Mouse (Mus musculus) ovary, adult 2 months (tissue): ENCODE data around the gene Olfr630. TPM values are rescaled to one million over a fixed set of nuclear protein-coding genes. Genes with fewer than 3 reads are reported as not detected.

Source experiments
- polyA plus RNA-seq: library from polyadenylated mRNA; depleted of rRNA; stranded (reverse); fragments of >200 nt; gene quantifications from 2 replicates; pipeline ENCODE4 v1.2.3, GENCODE M21; 2012; rRNA removed

The Olfr630 gene
- polyA plus RNA-seq, result not detected in 2 replicates

GRCm38 (mm10) chr7:103757233-103757632 is at the start of gene Olfr630:
Olfr630 (minus strand) TSS chr7:103757333.

GRCm38 (mm10) chr7:103791721-103792120 is 34.6 kb upstream of the Olfr630 start, which contains the start of gene Olfr67:
Olfr67 (minus strand) TSS chr7:103791821.

GRCm38 (mm10) chr7:103779598-103779997 is 22.5 kb upstream of the Olfr630 start, which contains the start of gene Olfr68:
Olfr68 (minus strand) TSS chr7:103779698.

GRCm38 (mm10) chr7:103771494-103771893 is 14.4 kb upstream of the Olfr630 start, which contains the start of gene Olfr69:
Olfr69 (minus strand) TSS chr7:103771594.

GRCm38 (mm10) chr7:103744843-103745242 is 12.3 kb downstream of the Olfr630 start, which contains the start of gene Olfr629:
Olfr629 (minus strand) TSS chr7:103744943.

GRCm38 (mm10) chr7:103730074-103730473 is 27.1 kb downstream of the Olfr630 start, which contains the start of gene Olfr628:
Olfr628 (plus strand) TSS chr7:103730374.

GRCm38 (mm10) chr7:103714371-103714770 is 42.8 kb downstream of the Olfr630 start, which contains the start of gene Olfr243:
Olfr243 (plus strand) TSS chr7:103714671.

Other genes with a start within 250 kb of the Olfr630 start
- gene Olfr610, start 245.2 kb downstream of the Olfr630 start, polyA plus RNA-seq, result not detected in 2 replicates
- gene Olfr611, start 236.5 kb downstream of the Olfr630 start, polyA plus RNA-seq, result not detected in 2 replicates
- gene Olfr612, start 214.6 kb downstream of the Olfr630 start, polyA plus RNA-seq, result not detected in 2 replicates
- not detected in 2 replicates for gene Olfr613, start 209.3 kb downstream of the Olfr630 start, polyA plus RNA-seq
- gene Olfr615, start 201.3 kb downstream of the Olfr630 start, polyA plus RNA-seq, result not detected in 2 replicates
- gene Olfr616, start 188.2 kb downstream of the Olfr630 start, polyA plus RNA-seq, result not detected in 2 replicates
- not detected in 2 replicates for gene Olfr617, start 184.3 kb downstream of the Olfr630 start, polyA plus RNA-seq
- not detected in 2 replicates for gene Olfr618, start 167.2 kb downstream of the Olfr630 start, polyA plus RNA-seq
- gene Olfr619, start 156.8 kb downstream of the Olfr630 start, polyA plus RNA-seq, result not detected in 2 replicates
- not detected in 2 replicates for gene Olfr620, start 144.8 kb downstream of the Olfr630 start, polyA plus RNA-seq
- not detected in 2 replicates for gene Olfr622, start 114.6 kb downstream of the Olfr630 start, polyA plus RNA-seq
- gene Olfr623, start 93.6 kb downstream of the Olfr630 start, polyA plus RNA-seq, result not detected in 2 replicates
- not detected in 2 replicates for gene Olfr624, start 86.1 kb downstream of the Olfr630 start, polyA plus RNA-seq
- gene Olfr625-ps1, start 74.6 kb downstream of the Olfr630 start, polyA plus RNA-seq, result not detected in 2 replicates
- gene Olfr243, start 42.7 kb downstream of the Olfr630 start, polyA plus RNA-seq, result not detected in 2 replicates
- gene Olfr628, start 27.0 kb downstream of the Olfr630 start, polyA plus RNA-seq, result not detected in 2 replicates
- gene Olfr629, start 12.4 kb downstream of the Olfr630 start, polyA plus RNA-seq, result not detected in 2 replicates
- not detected in 2 replicates for gene Olfr69, start 14.3 kb upstream of the Olfr630 start, polyA plus RNA-seq
- not detected in 2 replicates for gene Olfr68, start 22.4 kb upstream of the Olfr630 start, polyA plus RNA-seq
- not detected in 2 replicates for gene Olfr67, start 34.5 kb upstream of the Olfr630 start, polyA plus RNA-seq
- gene Hbb-bt, start 56.7 kb upstream of the Olfr630 start, polyA plus RNA-seq, result 36.7 and 60.5 TPM in 2 replicates
- 349 and 591 TPM in 2 replicates for gene Hbb-bs, start 70.8 kb upstream of the Olfr630 start, polyA plus RNA-seq
- gene Hbb-bh2, start 83.2 kb upstream of the Olfr630 start, polyA plus RNA-seq, result not detected in 2 replicates
- not detected in 2 replicates for gene Hbb-bh1, start 85.8 kb upstream of the Olfr630 start, polyA plus RNA-seq
- gene Hbb-y, start 95.9 kb upstream of the Olfr630 start, polyA plus RNA-seq, result not detected in 2 replicates
- gene Olfr66, start 128.9 kb upstream of the Olfr630 start, polyA plus RNA-seq, result not detected in 2 replicates
- not detected in 2 replicates for gene Olfr64, start 137.2 kb upstream of the Olfr630 start, polyA plus RNA-seq
- gene Olfr65, start 146.2 kb upstream of the Olfr630 start, polyA plus RNA-seq, result not detected in 2 replicates
- gene Olfr631, start 171.5 kb upstream of the Olfr630 start, polyA plus RNA-seq, result not detected in 2 replicates
- not detected in 2 replicates for gene Olfr632, start 177.0 kb upstream of the Olfr630 start, polyA plus RNA-seq
- not detected in 2 replicates for gene Olfr633, start 187.1 kb upstream of the Olfr630 start, polyA plus RNA-seq
- gene Olfr635, start 213.8 kb upstream of the Olfr630 start, polyA plus RNA-seq, result not detected in 2 replicates
- not detected in 2 replicates for gene Olfr638, start 241.4 kb upstream of the Olfr630 start, polyA plus RNA-seq